Mouse (Mus musculus) gastrocnemius, postnatal 36 days (tissue): ENCODE data around the gene H2-Aa. TPM values are rescaled to one million over a fixed set of nuclear protein-coding genes. Genes with fewer than 3 reads are reported as not detected.

Experiments
- DNase-seq, 2 experiments: peaks; one replicate each; pipeline ENCODE4 v3.0.0; 2022
- intact Hi-C: fragments of 180-260 bp; cut with DNase I; formaldehyde crosslinking; loops from one replicate; pipeline ENCODE4 v1.15.1; 2025
- total RNA-seq, 2 experiments: library from RNA; stranded (reverse); gene quantifications; 2 replicates each; pipeline ENCODE4 v1.2.3; 2021

Gene H2-Aa
- total RNA-seq, 2 experiments from 2014 or later, result 6.0 to 6.9 TPM

GRCm38 (mm10) chr17:34268262-34268661, 19.4 kb downstream of the H2-Aa start:
- intact Hi-C loops, result no loop called here
- DNase-seq, result no peak

GRCm38 (mm10) chr17:34264452-34265351, 22.9 kb downstream of the H2-Aa start:
- intact Hi-C loops, result no loop called here
- DNase-seq, result no peak

GRCm38 (mm10) chr17:34263811-34264371, 23.7 kb downstream of the H2-Aa start:
- intact Hi-C loops, result no loop called here
- no peak for DNase-seq

GRCm38 (mm10) chr17:34263068-34263467, 24.6 kb downstream of the H2-Aa start:
- intact Hi-C loops, result no loop called here
- peak; percentile 33 to 48 for DNase-seq

- no peak for DNase-seq
- intact Hi-C loops, result no loop called here
Observed at GRCm38 (mm10) chr17:34261502-34261901, 26.1 kb downstream of the H2-Aa start.

GRCm38 (mm10) chr17:34260551-34260950, 27.1 kb downstream of the H2-Aa start:
- intact Hi-C loops, result no loop called here
- DNase-seq, result no peak

GRCm38 (mm10) chr17:34257594-34258375, 29.8 kb downstream of the H2-Aa start, which contains the start of gene H2-Ab1:
Gene H2-Ab1 (plus strand): TSS chr17:34257689.
- intact Hi-C loops, result no loop called here
- DNase-seq, result peak; percentile 48 to 81

GRCm38 (mm10) chr17:34256501-34256900, 31.1 kb downstream of the H2-Aa start:
- intact Hi-C loops, result no loop called here

GRCm38 (mm10) chr17:34251666-34252065, 36.0 kb downstream of the H2-Aa start:
- intact Hi-C loops, result loop anchor here (2.0 to 5.0 kb wide), 2 partner anchors 61 to 96 kb away; no protein-coding TSS in a partner anchor

More at GRCm38 (mm10) chr17:34256501-34256900, 31.1 kb downstream of the H2-Aa start:
- DNase-seq, result no peak

GRCm38 (mm10) chr17:34249878-34250277, 37.7 kb downstream of the H2-Aa start:
- intact Hi-C loops, result loop anchor here (2.0 to 5.0 kb wide), 2 partner anchors 63 to 97 kb away; no protein-coding TSS in a partner anchor
- no peak for DNase-seq

More at GRCm38 (mm10) chr17:34251666-34252065, 36.0 kb downstream of the H2-Aa start:
- no peak for DNase-seq

GRCm38 (mm10) chr17:34249361-34249760, 38.3 kb downstream of the H2-Aa start:
- no peak for DNase-seq
- intact Hi-C loops, result no loop called here

GRCm38 (mm10) chr17:34248764-34249163, 38.9 kb downstream of the H2-Aa start:
- intact Hi-C loops, result no loop called here
- no peak for DNase-seq

- no peak for DNase-seq
- intact Hi-C loops, result no loop called here
Observed at GRCm38 (mm10) chr17:34247047-34247446, 40.6 kb downstream of the H2-Aa start.

- intact Hi-C loops, result no loop called here
- DNase-seq, result no peak
Observed at GRCm38 (mm10) chr17:34244656-34245055, 43.0 kb downstream of the H2-Aa start.

- no peak for DNase-seq
- intact Hi-C loops, result no loop called here
Observed at GRCm38 (mm10) chr17:34240916-34241315, 46.7 kb downstream of the H2-Aa start.

- intact Hi-C loops, result no loop called here
- DNase-seq, result no peak
Observed at GRCm38 (mm10) chr17:34240366-34240765, 47.3 kb downstream of the H2-Aa start.

- intact Hi-C loops, result loop anchor here (10.0 kb wide), 1 partner anchor 165 kb away; no protein-coding TSS in a partner anchor
- no peak for DNase-seq
Observed at GRCm38 (mm10) chr17:34239601-34240041, 48.0 kb downstream of the H2-Aa start.

GRCm38 (mm10) chr17:34238706-34239105, 48.9 kb downstream of the H2-Aa start, which contains the start of gene H2-Ob:
Gene H2-Ob (plus strand): TSS chr17:34238903.
- intact Hi-C loops, result loop anchor here (10.0 kb wide), 1 partner anchor 164 kb away; no protein-coding TSS in a partner anchor
- no peak for DNase-seq

- intact Hi-C loops, result loop anchor here (10.0 kb wide), 1 partner anchor 163 kb away; no protein-coding TSS in a partner anchor
- no peak for DNase-seq
Observed at GRCm38 (mm10) chr17:34237741-34238140, 49.9 kb downstream of the H2-Aa start.

GRCm38 (mm10) chr17:34236691-34237090, 50.9 kb downstream of the H2-Aa start:
- DNase-seq, result no peak
- intact Hi-C loops, result loop anchor here (10.0 kb wide), 1 partner anchor 162 kb away; no protein-coding TSS in a partner anchor
